Mouse (Mus musculus) MEL (cell line): Measurements from ENCODE around the gene Cfap58. TPM values are rescaled to one million over a fixed set of nuclear protein-coding genes. Genes with fewer than 3 reads are reported as not detected.

Source experiments
- DNase-seq: peaks from one replicate; pipeline ENCODE4 v3.0.0; 2011; ENCODE audit warnings: low read depth, low spot score
- H3K27ac ChIP-seq: 2 replicates; pipeline ENCODE4 v1.5.1; 2012; ENCODE audit warnings: low read depth, mild to moderate bottlenecking, control low read depth, low read length, moderate library complexity; ENCODE audit not compliant: control insufficient read depth
- H3K27me3 ChIP-seq, 2 experiments: fragments of 150-350 bp in 1 of 2; sonication (generic) in 1 of 2; 2 replicates each; pipeline ENCODE4 v1.6.1; 2012; ENCODE audit warnings: low read length in 2 of 2, mild to moderate bottlenecking in 2 of 2, improper control_type of control experiment in 1 of 2, moderate library complexity in 1 of 2; ENCODE audit not compliant: insufficient read depth in 2 of 2, control insufficient read depth in 1 of 2
- H3K36me3 ChIP-seq, 2 experiments: 2 replicates each; pipeline ENCODE4 v1.6.1; 2012 to 2014; ENCODE audit warnings: low read length in 2 of 2, improper control_type of control experiment in 1 of 2, inconsistent platforms in 1 of 2, mild to moderate bottlenecking in 1 of 2; ENCODE audit not compliant: insufficient read depth in 2 of 2, control insufficient read depth in 1 of 2
- H3K4me1 ChIP-seq, 2 experiments: fragments of 150-350 bp in 1 of 2; sonication (generic) in 1 of 2; 2 replicates each; pipeline ENCODE4 v1.6.1; 2012; ENCODE audit warnings: low read length in 2 of 2, improper control_type of control experiment in 1 of 2, mild to moderate bottlenecking in 1 of 2; ENCODE audit not compliant: insufficient read depth in 2 of 2, control insufficient read depth in 1 of 2
- H3K4me3 ChIP-seq, 2 experiments: fragments of 150-350 bp in 1 of 2; sonication (generic) in 1 of 2; 2 replicates each; pipeline ENCODE4 v1.5.1; 2012; ENCODE audit warnings: low read depth in 2 of 2, low read length in 2 of 2, mild to moderate bottlenecking in 2 of 2, moderate library complexity in 2 of 2, control low read depth in 1 of 2, improper control_type of control experiment in 1 of 2; ENCODE audit not compliant: control insufficient read depth in 1 of 2, insufficient read depth in 1 of 2
- H3K79me2 ChIP-seq: 2 replicates; pipeline ENCODE4 v1.6.1; 2012; ENCODE audit warnings: mild to moderate bottlenecking, low read length, moderate library complexity; ENCODE audit not compliant: control insufficient read depth, poor library complexity, insufficient read depth
- H3K9ac ChIP-seq: 2 replicates; pipeline ENCODE4 v1.6.1; 2012; ENCODE audit warnings: low read depth, mild to moderate bottlenecking, control low read depth, low read length, moderate library complexity; ENCODE audit not compliant: control insufficient read depth, poor library complexity, severe bottlenecking
- H3K9me3 ChIP-seq: fragments of 150-350 bp; sonication (generic); replicated peaks from 2 replicates; pipeline ENCODE4 v1.6.1; 2012; ENCODE audit warnings: mild to moderate bottlenecking, low read length, improper control_type of control experiment, moderate library complexity; ENCODE audit not compliant: insufficient read depth
- CHD1 ChIP-seq: IDR thresholded peaks from 2 replicates; pipeline ENCODE4 v1.6.1; 2012; ENCODE audit warnings: low read depth, mild to moderate bottlenecking, inconsistent platforms, low read length, improper control_type of control experiment
- CHD2 ChIP-seq: IDR thresholded peaks from 2 replicates; pipeline ENCODE4 v1.6.1; 2011; ENCODE audit warnings: low read length, improper control_type of control experiment
- CTCF ChIP-seq, 3 experiments: IDR thresholded peaks in 2 of 3; conservative IDR thresholded peaks in 1 of 3; 2 replicates each; pipeline ENCODE4 v1.5.1; 2011 to 2012; ENCODE audit warnings: low read length in 3 of 3, low read depth in 2 of 3, mild to moderate bottlenecking in 2 of 3, improper control_type of control experiment in 1 of 3, inconsistent platforms in 1 of 3, mixed read lengths in 1 of 3, moderate library complexity in 1 of 3; ENCODE audit not compliant: control insufficient read depth in 1 of 3, insufficient read depth in 1 of 3, poor library complexity in 1 of 3, severe bottlenecking in 1 of 3
- EP300 ChIP-seq, 2 experiments: IDR thresholded peaks; 2 replicates each; pipeline ENCODE4 v1.6.1; 2011; ENCODE audit warnings: improper control_type of control experiment in 2 of 2, low read length in 2 of 2, low read depth in 1 of 2, mild to moderate bottlenecking in 1 of 2
- GABPA ChIP-seq: IDR thresholded peaks from 2 replicates; pipeline ENCODE4 v1.6.1; 2012; ENCODE audit warnings: low read depth, mild to moderate bottlenecking, inconsistent platforms, low read length, improper control_type of control experiment, moderate library complexity
- GATA1 ChIP-seq: IDR thresholded peaks from 2 replicates; pipeline ENCODE4 v1.6.1; 2011; ENCODE audit warnings: low read depth, low read length, improper control_type of control experiment
- HCFC1 ChIP-seq: IDR thresholded peaks from 2 replicates; pipeline ENCODE4 v1.6.1; 2012; ENCODE audit warnings: low read depth, mild to moderate bottlenecking, inconsistent platforms, low read length, improper control_type of control experiment, moderate library complexity
- JUND ChIP-seq: IDR thresholded peaks from 2 replicates; pipeline ENCODE4 v1.6.1; 2011; ENCODE audit warnings: low read depth, mild to moderate bottlenecking, improper control_type of control experiment, low read length
- MAFK ChIP-seq: IDR thresholded peaks from 2 replicates; pipeline ENCODE4 v1.6.1; 2011; ENCODE audit warnings: low read depth, mild to moderate bottlenecking, low read length, improper control_type of control experiment, borderline replicate concordance
- MAX ChIP-seq: IDR thresholded peaks from 2 replicates; pipeline ENCODE4 v1.6.1; 2011; ENCODE audit warnings: low read length, improper control_type of control experiment
- MAZ ChIP-seq: IDR thresholded peaks from 2 replicates; pipeline ENCODE4 v1.6.1; 2012; ENCODE audit warnings: low read depth, mild to moderate bottlenecking, inconsistent platforms, low read length, improper control_type of control experiment
- MEF2A ChIP-seq: IDR thresholded peaks from 2 replicates; pipeline ENCODE4 v1.6.1; 2014; ENCODE audit warnings: low read depth, mild to moderate bottlenecking, inconsistent platforms, low read length, improper control_type of control experiment; ENCODE audit not compliant: poor library complexity, insufficient replicate concordance, severe bottlenecking; ENCODE audit errors: extremely low read depth
- MYB ChIP-seq: IDR thresholded peaks from 2 replicates; pipeline ENCODE4 v1.6.1; 2011; ENCODE audit warnings: mild to moderate bottlenecking, low read depth, low read length, improper control_type of control experiment
- NELFE ChIP-seq: IDR thresholded peaks from 2 replicates; pipeline ENCODE4 v1.6.1; 2011; ENCODE audit warnings: low read depth, low read length, improper control_type of control experiment
- POLR2A ChIP-seq, 2 experiments: IDR thresholded peaks; 2 replicates each; pipeline ENCODE4 v1.6.1; 2011 to 2012; ENCODE audit warnings: low read length in 2 of 2, mild to moderate bottlenecking in 2 of 2, control low read depth in 1 of 2, improper control_type of control experiment in 1 of 2, low read depth in 1 of 2, moderate library complexity in 1 of 2; ENCODE audit not compliant: control insufficient read depth in 1 of 2, insufficient read depth in 1 of 2, poor library complexity in 1 of 2
- SIN3A ChIP-seq: IDR thresholded peaks from 2 replicates; pipeline ENCODE4 v1.6.1; 2012; ENCODE audit warnings: low read length, improper control_type of control experiment, inconsistent platforms
- TAL1 ChIP-seq: IDR thresholded peaks from 2 replicates; pipeline ENCODE4 v1.6.1; 2012; ENCODE audit warnings: mild to moderate bottlenecking, inconsistent platforms, low read length, moderate library complexity, mixed read lengths
- TCF12 ChIP-seq: IDR thresholded peaks from 2 replicates; pipeline ENCODE4 v1.6.1; 2014; ENCODE audit warnings: low read depth, mild to moderate bottlenecking, inconsistent platforms, low read length, improper control_type of control experiment, moderate library complexity
- UBTF ChIP-seq: IDR thresholded peaks from 2 replicates; pipeline ENCODE4 v1.6.1; 2012; ENCODE audit warnings: low read depth, mild to moderate bottlenecking, inconsistent platforms, low read length, improper control_type of control experiment, moderate library complexity, borderline replicate concordance; ENCODE audit not compliant: insufficient read depth
- ZC3H11A ChIP-seq: IDR thresholded peaks from 2 replicates; pipeline ENCODE4 v1.6.1; 2012; ENCODE audit warnings: low read depth, mild to moderate bottlenecking, inconsistent platforms, low read length, improper control_type of control experiment
- ZKSCAN1 ChIP-seq: IDR thresholded peaks from 2 replicates; pipeline ENCODE4 v1.6.1; 2012; ENCODE audit warnings: low read depth, mild to moderate bottlenecking, inconsistent platforms, low read length, improper control_type of control experiment, moderate library complexity
- ZNF384 ChIP-seq: IDR thresholded peaks from 2 replicates; pipeline ENCODE4 v1.6.1; 2012; ENCODE audit warnings: low read depth, mild to moderate bottlenecking, inconsistent platforms, low read length, improper control_type of control experiment
- polyA plus RNA-seq, 2 experiments: library from polyadenylated mRNA; stranded (reverse) in 1 of 2; unstranded in 1 of 2; fragments of >175 nt in 1 of 2; fragments of >200 nt in 1 of 2; gene quantifications; 2 replicates each; pipeline versions ENCODE4 v1.2.1 to v1.2.4; 2012; ENCODE audit warnings: low replicate concordance in 2 of 2, low read depth in 1 of 2; ENCODE audit not compliant: insufficient read length in 2 of 2, insufficient read depth in 1 of 2, missing spikeins in 1 of 2
- total RNA-seq: library from RNA; depleted of rRNA; stranded (reverse); fragments of 300-350 nt; gene quantifications from 2 replicates; pipeline ENCODE4 v1.2.3, GENCODE M21; 2012; rRNA removed

Cfap58 gene
- not detected in 2 replicates for total RNA-seq
- polyA plus RNA-seq, result not detected

DNA sequence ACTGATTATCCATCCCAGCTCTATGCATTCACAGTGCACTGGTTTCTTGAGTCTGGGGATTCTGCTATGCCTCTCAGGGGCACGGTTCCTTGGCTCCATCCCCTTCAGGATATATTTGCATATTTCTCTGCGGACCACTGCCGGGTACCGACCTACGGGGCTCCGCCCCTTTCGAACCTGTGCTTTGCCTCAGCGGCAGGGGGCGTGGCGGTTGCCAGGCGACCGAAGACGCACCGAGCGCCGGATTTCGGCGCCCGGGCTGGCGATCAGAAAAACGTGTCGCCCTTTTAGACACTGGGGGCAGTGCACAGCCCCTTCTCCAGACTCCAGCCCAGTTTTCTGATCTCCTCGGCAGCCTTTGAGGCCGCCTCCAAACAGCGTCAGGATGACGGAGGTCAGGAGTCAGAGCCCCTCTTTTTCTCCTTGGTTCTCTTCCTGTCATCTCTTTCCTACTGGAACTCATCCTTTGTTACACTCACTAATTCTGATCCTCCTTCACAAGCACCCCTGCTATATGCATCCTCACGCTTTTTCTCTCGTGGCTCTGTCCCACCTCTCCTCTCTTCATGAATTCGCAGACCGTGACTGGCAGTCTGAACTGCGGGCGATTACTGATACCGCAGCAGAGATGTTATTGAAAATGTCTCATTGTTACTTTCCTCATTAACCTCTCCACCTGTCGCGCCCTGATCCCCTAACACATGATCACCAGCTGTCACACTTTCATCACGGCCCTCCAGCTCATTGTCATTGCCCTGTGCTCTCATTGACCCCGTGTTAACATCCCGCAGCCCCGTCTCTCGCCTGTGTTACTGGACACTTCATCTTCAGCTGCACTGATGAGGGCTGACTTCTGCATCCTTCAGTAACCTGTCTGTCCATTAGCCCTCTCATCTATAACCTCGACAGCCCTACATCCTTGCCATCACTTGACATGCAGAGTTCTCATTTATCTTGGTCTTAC lies at the start of gene Cfap58:
Cfap58 (plus strand) TSS at position 233 of the 964 bp plus-strand sequence.
- H3K27ac ChIP-seq, result no peak within 1 kb of the TSS

GRCm38 (mm10) chr19:47888037-47888436 lies 49.4 kb upstream of the Cfap58 start:
- Histone ChIP-seq H3K4me3 (no peak overlapping the region), H3K27me3 (no peaks in the 10 kb centered on the region), H3K4me1 (0 out of 4 replicates have a peak, but pooled peaks cover 0 to 3% of the 10 kb centered on the region in 2 experiments), H3K27ac (no peak overlapping the region), H3K9ac (no peak overlapping the region), H3K79me2 (no peaks in the 10 kb centered on the region), H3K36me3 (no peaks in the 10 kb centered on the region), H3K9me3 (no peaks in the 10 kb centered on the region)
- DNase-seq, result no peak
- TF ChIP-seq GATA1 (no peak), UBTF (no peak), ZKSCAN1 (no peak), ZC3H11A (no peak), HCFC1 (no peak), MYB (no peak), MAZ (no peak), POLR2A (IDR thresholded peaks at IDR 0.05; ENCODE audit: control insufficient read depth in 1 of 2, insufficient read depth in 1 of 2, low read depth in 1 of 2, low read length in 2 of 2, poor library complexity in 1 of 2) (no peak), ZNF384 (no peak), TCF12 (no peak), CHD1 (no peak), GABPA (no peak), TAL1 (no peak), MAX (no peak), JUND (no peak), CHD2 (no peak), NELFE (no peak), EP300 (IDR thresholded peaks at IDR 0.05; ENCODE audit: low read depth in 1 of 2, low read length in 2 of 2) (no peak)
- TF ChIP-seq, all 39 proteins: peak for 0

More for the DNA sequence above, at the start of gene Cfap58:
- no peak for TF ChIP-seq MEF2A
- no peak for TF ChIP-seq POLR2A (IDR thresholded peaks at IDR 0.05; ENCODE audit: control insufficient read depth in 1 of 2, insufficient read depth in 1 of 2, low read depth in 1 of 2, low read length in 2 of 2, poor library complexity in 1 of 2)
- TF ChIP-seq MAFK, result no peak
- TF ChIP-seq CTCF (IDR thresholded peaks at IDR 0.05 in 2 of 3, conservative IDR thresholded peaks at IDR 0.05 in 1 of 3; ENCODE audit: control insufficient read depth in 1 of 3, insufficient read depth in 1 of 3, low read depth in 2 of 3, low read length in 3 of 3, poor library complexity in 1 of 3, severe bottlenecking in 1 of 3), result no peak
- no peak for TF ChIP-seq SIN3A
- TF ChIP-seq ZKSCAN1, result no peak
- TF ChIP-seq EP300 (IDR thresholded peaks at IDR 0.05; ENCODE audit: low read depth in 1 of 2, low read length in 2 of 2), result no peak
- no peaks in the 10 kb centered on the region for H3K9me3 ChIP-seq
- H3K4me1 ChIP-seq, result 0 out of 4 replicates have a peak, but pooled peaks cover 0 to 3% of the 10 kb centered on the region in 2 experiments
- H3K9ac ChIP-seq, result no peak within 1 kb of the TSS
- H3K36me3 ChIP-seq, result no peaks in the 10 kb centered on the region
- no peaks in the 10 kb centered on the region for H3K79me2 ChIP-seq
- no peak for DNase-seq
- H3K27me3 ChIP-seq, result no peaks in the 10 kb centered on the region
- H3K4me3 ChIP-seq, result peak within 1 kb of the TSS; percentile 4 to 45; a peak in 2 of 4 replicates
